Mouse (Mus musculus) forebrain, embryonic 12.5 days (tissue): Measurements from ENCODE around the gene Gm867. TPM values are rescaled to one million over a fixed set of nuclear protein-coding genes. Genes with fewer than 3 reads are reported as not detected.

Source experiments
- ATAC-seq: fragments of 200-750 bp; cut with Nextera tagmentation; 2 replicates; pipeline ENCODE4 v1.8.0; 2017; ENCODE audit warnings: moderate TSS enrichment; ENCODE audit not compliant: low FRiP score
- H3K27ac ChIP-seq: fragments of 300-500 bp; sonication (generic); 2 replicates; pipeline ENCODE4 v1.5.1; 2016; ENCODE audit warnings: mild to moderate bottlenecking
- H3K27me3 ChIP-seq: fragments of 300-500 bp; sonication (generic); 2 replicates; pipeline ENCODE4 v1.6.1; 2016; ENCODE audit warnings: mild to moderate bottlenecking
- H3K36me3 ChIP-seq: fragments of 300-500 bp; sonication (generic); replicated peaks from 2 replicates; pipeline ENCODE4 v1.6.1; 2016; ENCODE audit warnings: mild to moderate bottlenecking
- H3K4me1 ChIP-seq: fragments of 300-500 bp; sonication (generic); 2 replicates; pipeline ENCODE4 v1.6.1; 2016
- H3K4me2 ChIP-seq: fragments of 300-500 bp; sonication (generic); 2 replicates; pipeline ENCODE4 v1.6.1; 2016; ENCODE audit warnings: mild to moderate bottlenecking, moderate library complexity
- H3K4me3 ChIP-seq: fragments of 300-500 bp; sonication (generic); replicated peaks from 2 replicates; pipeline ENCODE4 v1.5.1; 2016; ENCODE audit warnings: mild to moderate bottlenecking
- H3K9ac ChIP-seq: fragments of 300-500 bp; sonication (generic); 2 replicates; pipeline ENCODE4 v1.6.1; 2016; ENCODE audit warnings: mild to moderate bottlenecking
- H3K9me3 ChIP-seq: fragments of 300-500 bp; sonication (generic); 2 replicates; pipeline ENCODE4 v1.6.1; 2016
- WGBS: fragments of 180-500 bp; shearing (Covaris S2); methylation state at CpG from one replicate; pipeline ENCODE4 v1.1.7; 2016; 5-methylcytosine and 5-hydroxymethylcytosine counted together
- polyA plus RNA-seq: library from polyadenylated mRNA; unstranded; fragments of >200 nt; fragmentation: Nextera tagmentation; extraction: Ambion mirVana; gene quantifications from 2 replicates; pipeline ENCODE4 v1.2.1, GENCODE M21; 2016

Gene Gm867
- polyA plus RNA-seq, 1 experiment from 2014 or later: 0.46 TPM

DNA sequence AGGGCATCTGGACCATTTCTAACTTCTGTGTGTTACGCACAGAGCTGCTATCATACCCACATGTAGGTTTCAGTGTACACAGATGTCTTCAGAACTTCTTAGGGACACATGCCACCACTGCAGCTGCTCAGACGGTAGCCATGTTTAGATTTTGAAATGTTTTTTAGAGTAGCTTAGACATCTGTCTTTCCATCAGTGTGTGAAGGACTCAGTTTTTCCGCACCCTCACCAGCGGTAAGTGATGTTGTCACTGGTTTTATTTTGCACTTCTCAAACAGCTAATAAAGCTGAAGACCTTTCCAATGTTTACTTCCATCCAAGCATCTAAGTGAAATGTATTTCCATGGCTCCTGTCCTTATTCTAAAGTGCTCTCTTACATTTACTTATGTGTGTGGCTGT, 33.6 kb downstream of the Gm867 start:
- Histone ChIP-seq H3K27ac (no peak overlapping the region), H3K9ac (no peak overlapping the region), H3K4me2 (no peak overlapping the region), H3K4me3 (no peak overlapping the region), H3K36me3 (peaks cover 94% of the 10 kb centered on the region), H3K4me1 (no peaks in the 10 kb centered on the region), H3K9me3 (no peaks in the 10 kb centered on the region), H3K27me3 (no peaks in the 10 kb centered on the region)
- ATAC-seq: no peak
- WGBS: 91% methylated on average over 4 of the region's 4 CpGs

GRCm38 (mm10) chr10:75904391-75904790, 36.1 kb downstream of the Gm867 start:
- Histone ChIP-seq H3K27me3 (no peaks in the 10 kb centered on the region), H3K4me2 (no peak overlapping the region), H3K4me1 (no peaks in the 10 kb centered on the region), H3K4me3 (no peak overlapping the region), H3K36me3 (peaks cover 96% of the 10 kb centered on the region), H3K9me3 (no peaks in the 10 kb centered on the region), H3K9ac (no peak overlapping the region), H3K27ac (no peak overlapping the region)
- no peak for ATAC-seq
- WGBS: 95% methylated on average over 5 of the region's 5 CpGs

DNA sequence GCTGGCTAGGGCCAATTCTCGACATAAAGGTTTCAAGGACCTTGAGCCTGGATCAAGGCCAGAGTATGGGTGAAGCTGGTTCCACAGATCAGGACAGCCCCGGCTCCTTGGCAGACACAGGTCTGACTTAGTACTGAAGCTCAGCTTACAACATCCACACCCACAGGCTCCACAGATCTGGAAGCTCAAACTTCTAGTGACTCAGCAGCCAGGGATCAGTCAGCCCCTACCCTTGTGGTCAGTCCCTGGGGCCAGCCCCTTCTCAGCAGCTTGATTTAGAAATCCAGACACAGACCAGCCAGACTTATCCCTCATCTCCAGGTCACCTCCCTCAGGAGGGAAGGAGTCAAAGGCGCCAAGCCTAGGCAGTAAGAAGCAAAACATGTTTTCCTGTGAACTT, 41.6 kb downstream of the Gm867 start:
- Histone ChIP-seq H3K27me3 (no peaks in the 10 kb centered on the region), H3K4me3 (no peak overlapping the region), H3K9me3 (no peaks in the 10 kb centered on the region), H3K4me1 (peaks cover 3% of the 10 kb centered on the region), H3K27ac (no peak overlapping the region), H3K4me2 (no peak overlapping the region), H3K36me3 (peaks cover 94% of the 10 kb centered on the region), H3K9ac (no peak overlapping the region)
- 73% methylated on average over 3 of the region's 3 CpGs for WGBS
- ATAC-seq: no peak

DNA sequence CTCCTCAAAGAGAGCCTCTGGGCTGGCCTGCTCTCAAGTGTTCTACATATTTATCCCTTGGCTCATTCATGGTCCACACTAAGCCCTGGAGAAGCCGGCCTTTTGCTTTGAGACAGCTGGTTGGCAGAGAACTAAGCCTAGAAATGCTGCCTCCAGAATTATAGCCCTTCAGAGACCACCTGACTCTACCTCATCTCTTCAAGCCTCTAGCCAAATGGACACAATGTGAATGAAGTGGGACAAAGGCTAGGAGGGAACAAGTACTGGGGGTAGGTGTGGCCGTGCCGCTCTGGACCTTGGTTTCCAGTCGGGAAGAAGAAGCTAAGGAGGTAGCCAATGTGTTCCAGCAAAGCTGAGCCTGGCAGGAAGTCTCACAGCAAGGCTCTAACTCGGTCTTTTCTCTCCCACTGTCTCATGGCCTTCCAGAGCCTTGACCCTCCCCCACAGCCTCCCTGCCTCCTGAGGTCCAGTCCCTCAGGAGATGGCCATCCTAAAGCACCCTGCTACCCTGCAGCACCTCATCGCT, 42.4 kb downstream of the Gm867 start:
- Histone ChIP-seq H3K4me2 (no peak overlapping the region), H3K27me3 (no peaks in the 10 kb centered on the region), H3K4me1 (peaks cover 10% of the 10 kb centered on the region), H3K9ac (no peak overlapping the region), H3K4me3 (no peak overlapping the region), H3K9me3 (no peaks in the 10 kb centered on the region), H3K36me3 (peaks cover 89% of the 10 kb centered on the region), H3K27ac (no peak overlapping the region)
- WGBS: 74% methylated on average over 6 of the region's 6 CpGs
- ATAC-seq: no peak

- ATAC-seq: no peak
- Histone ChIP-seq H3K4me3 (no peak overlapping the region), H3K4me1 (peaks cover 12% of the 10 kb centered on the region), H3K27ac (no peak overlapping the region), H3K27me3 (no peaks in the 10 kb centered on the region), H3K4me2 (no peak overlapping the region), H3K9ac (no peak overlapping the region), H3K36me3 (peaks cover 82% of the 10 kb centered on the region), H3K9me3 (no peaks in the 10 kb centered on the region)
- WGBS: 43% methylated on average over 6 of the region's 6 CpGs
These were observed 43.1 kb downstream of the Gm867 start for GRCm38 (mm10) chr10:75897373-75897772.

DNA sequence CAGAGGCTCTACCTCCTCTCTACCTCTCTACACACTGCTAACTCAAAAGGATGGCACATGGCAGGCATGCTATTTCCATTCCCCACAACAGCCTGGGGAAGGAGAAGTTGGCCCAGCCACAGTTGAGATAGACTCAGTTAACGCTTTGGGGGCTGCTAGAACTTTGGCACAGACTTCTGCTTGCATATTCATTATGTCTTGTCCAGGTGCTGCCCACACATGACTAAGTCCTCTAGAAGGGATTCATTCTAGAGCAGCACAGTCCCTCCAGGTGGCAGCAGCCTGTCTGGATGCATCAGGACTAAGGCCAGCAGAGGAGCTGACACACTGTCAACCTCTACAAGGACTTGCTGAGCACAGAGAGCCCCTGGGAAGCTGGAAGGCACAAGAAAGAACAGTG, 44.3 kb downstream of the Gm867 start:
- Histone ChIP-seq H3K36me3 (peaks cover 70% of the 10 kb centered on the region), H3K27me3 (no peaks in the 10 kb centered on the region), H3K4me2 (no peak overlapping the region)

DNA sequence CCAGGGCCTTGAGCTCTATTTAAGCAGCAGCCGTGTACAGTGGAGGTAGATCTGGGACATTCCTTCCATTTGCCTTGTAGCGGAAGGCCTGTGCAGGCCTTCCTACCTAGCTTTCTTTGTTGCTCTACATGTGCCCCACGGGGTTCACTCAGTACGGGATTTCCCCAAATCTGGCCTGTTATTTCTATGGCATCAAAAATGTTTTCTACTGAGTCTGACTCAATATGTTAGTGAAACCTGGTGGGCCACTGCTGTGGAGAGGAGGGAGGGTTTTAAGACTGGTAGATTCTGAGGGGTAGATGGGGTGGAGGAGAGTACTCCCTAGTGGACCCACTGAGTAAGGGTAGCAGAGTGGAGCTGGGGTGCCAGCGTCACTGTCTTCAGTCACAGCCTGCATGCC, 44.7 kb downstream of the Gm867 start:
- Histone ChIP-seq H3K4me3 (no peak overlapping the region), H3K4me1 (peaks cover 12% of the 10 kb centered on the region), H3K9me3 (no peaks in the 10 kb centered on the region), H3K36me3 (peaks cover 65% of the 10 kb centered on the region), H3K27ac (no peak overlapping the region), H3K4me2 (no peak overlapping the region), H3K9ac (no peak overlapping the region), H3K27me3 (no peaks in the 10 kb centered on the region)
- WGBS: 96% methylated on average over 5 of the region's 5 CpGs
- ATAC-seq: no peak

More for the DNA sequence above, 44.3 kb downstream of the Gm867 start:
- ATAC-seq: no peak
- 93% methylated on average over 1 of the region's 1 CpGs for WGBS
- H3K9me3 ChIP-seq: no peaks in the 10 kb centered on the region
- no peak overlapping the region for H3K4me3 ChIP-seq
- no peak overlapping the region for H3K27ac ChIP-seq
- peaks cover 12% of the 10 kb centered on the region for H3K4me1 ChIP-seq
- no peak overlapping the region for H3K9ac ChIP-seq

DNA sequence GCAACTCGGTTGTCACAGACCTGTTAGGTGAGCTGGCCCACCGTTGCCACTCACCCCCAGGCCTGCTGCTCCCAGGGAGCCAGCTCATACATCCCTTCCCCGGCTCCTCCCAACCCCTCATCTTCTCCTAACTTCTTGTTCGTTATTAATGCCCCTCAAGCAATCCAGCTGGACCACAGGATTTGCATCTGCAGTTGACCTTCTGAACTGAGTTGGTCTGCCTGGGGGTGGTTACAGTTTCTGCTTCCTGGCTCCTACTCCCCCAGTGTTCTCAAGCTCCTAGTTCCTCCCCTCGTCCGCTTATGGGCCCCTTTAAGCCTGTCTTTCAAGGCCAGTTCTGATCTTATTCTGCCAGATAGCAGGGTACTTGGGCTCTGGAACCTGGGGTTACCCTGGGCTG, 45.9 kb downstream of the Gm867 start:
- no peaks in the 10 kb centered on the region for H3K9me3 ChIP-seq
- ATAC-seq: no peak
- WGBS: 78% methylated on average over 6 of the region's 6 CpGs
- H3K4me3 ChIP-seq: no peak overlapping the region
- no peak overlapping the region for H3K4me2 ChIP-seq
- H3K27ac ChIP-seq: no peak overlapping the region
- no peak overlapping the region for H3K9ac ChIP-seq
- peaks cover 12% of the 10 kb centered on the region for H3K4me1 ChIP-seq
- peaks cover 54% of the 10 kb centered on the region for H3K36me3 ChIP-seq
- no peaks in the 10 kb centered on the region for H3K27me3 ChIP-seq

DNA sequence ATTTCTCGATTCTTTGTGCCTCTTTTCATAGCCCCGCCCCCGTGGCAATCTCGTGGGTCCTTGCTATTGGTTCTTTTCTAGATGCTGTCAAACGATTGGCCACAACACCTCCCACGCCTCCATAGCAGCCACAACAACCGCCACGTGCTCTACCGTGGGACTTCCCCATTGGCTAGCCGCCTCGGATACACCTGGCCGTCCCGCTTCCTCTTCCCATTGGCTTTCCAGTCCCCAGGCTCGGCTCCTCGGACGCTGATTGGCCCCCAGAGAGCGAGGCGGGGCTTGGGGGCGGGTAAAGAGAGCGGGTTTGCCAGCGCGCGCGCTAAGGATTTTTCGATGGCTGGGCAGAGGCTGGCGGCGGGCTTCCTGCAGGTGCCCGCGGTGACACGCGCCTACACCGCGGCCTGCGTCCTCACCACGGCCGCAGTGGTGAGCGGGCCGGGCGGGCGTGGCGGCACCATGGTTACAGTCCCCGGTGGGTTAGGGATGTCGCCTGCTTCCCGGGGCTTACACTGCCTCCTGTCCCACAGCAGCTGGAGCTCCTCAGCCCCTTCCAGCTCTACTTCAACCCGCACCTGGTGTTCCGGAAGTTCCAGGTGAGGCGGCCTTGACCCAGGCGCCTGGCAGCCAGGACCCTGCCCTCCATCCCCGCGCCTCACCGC, 47.3 kb downstream of the Gm867 start, which contains the start of gene Derl3:
Gene Derl3, plus strand, starts transcription at position 325 of the 662 bp plus-strand sequence.
- ATAC-seq: peak; percentile 100
- WGBS: 1% methylated on average over 49 of the region's 51 CpGs
- Histone ChIP-seq H3K27me3 (no peaks in the 10 kb centered on the region), H3K36me3 (peaks cover 40% of the 10 kb centered on the region), H3K9ac (peak within 1 kb of the TSS; percentile 50), H3K27ac (peak within 1 kb of the TSS; percentile 66; the same call in 1 of the 2 replicates), H3K4me1 (peaks cover 12% of the 10 kb centered on the region), H3K9me3 (no peaks in the 10 kb centered on the region), H3K4me2 (peak within 1 kb of the TSS; percentile 85), H3K4me3 (peak within 1 kb of the TSS; percentile 43)

DNA sequence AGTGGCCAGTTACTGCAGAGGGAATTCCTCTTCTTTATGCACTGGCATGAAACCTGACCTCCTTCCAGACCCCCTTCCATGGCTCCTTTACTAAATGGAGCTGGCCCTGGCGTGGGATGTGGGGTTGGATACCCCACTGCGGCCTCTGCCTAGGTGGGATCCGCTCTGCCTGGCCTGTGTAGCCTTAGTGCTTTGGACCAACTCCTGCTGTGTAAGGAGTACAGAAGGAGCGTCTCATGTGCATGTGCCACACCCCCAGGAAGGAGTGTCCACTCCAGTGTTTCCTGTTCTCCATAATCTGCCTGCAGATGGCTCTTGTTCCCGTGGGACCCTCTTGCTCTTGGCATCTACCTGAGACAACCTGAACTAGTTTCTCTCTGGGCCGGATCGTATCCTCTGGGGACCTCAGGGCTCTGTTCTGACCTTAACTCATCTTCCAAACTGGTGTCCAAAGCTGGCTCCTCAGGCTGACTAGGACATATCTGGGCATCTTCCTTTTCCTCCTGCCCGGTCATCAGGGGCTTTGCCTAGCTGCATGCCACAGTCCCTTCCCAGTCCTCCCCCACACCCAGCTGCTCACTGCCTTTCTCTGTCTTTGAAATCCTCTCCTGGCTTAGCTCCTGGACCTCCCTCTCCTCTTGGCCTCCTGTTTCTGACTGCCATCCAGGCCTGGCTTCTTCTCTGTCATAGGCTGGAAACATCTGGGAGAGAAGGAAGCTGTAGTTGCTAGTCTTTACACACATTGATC, 50.9 kb downstream of the Gm867 start:
- ATAC-seq: no peak
- Histone ChIP-seq H3K36me3 (peaks cover 10% of the 10 kb centered on the region), H3K4me1 (peaks cover 12% of the 10 kb centered on the region), H3K27me3 (no peaks in the 10 kb centered on the region), H3K4me3 (no peak overlapping the region), H3K4me2 (no peak overlapping the region), H3K9me3 (no peaks in the 10 kb centered on the region), H3K9ac (no peak overlapping the region), H3K27ac (no peak overlapping the region)
- WGBS: 53% methylated on average over 8 of the region's 8 CpGs
